Mouse (Mus musculus): Measurements from ENCODE around the gene Panx3. TPM values are rescaled to one million over a fixed set of nuclear protein-coding genes. Genes with fewer than 3 reads are reported as not detected.

The Panx3 gene
- under 1 TPM; 0.22 to 0.43 TPM for polyA plus RNA-seq (2017; shearing (Covaris generic))

GRCm38 (mm10) chr9:37669115-37669514 is at the start of gene Panx3:
Gene Panx3 (minus strand): TSS chr9:37669235.

GRCm38 (mm10) chr9:37716150-37716549 is 47.1 kb upstream of the Panx3 start, which contains the start of gene Olfr160:
Gene Olfr160 (minus strand): TSS chr9:37716250.

GRCm38 (mm10) chr9:37656931-37657481 is 12.0 kb downstream of the Panx3 start, which contains the start of gene Tbrg1:
Gene Tbrg1 (minus strand): TSS chr9:37657312.

GRCm38 (mm10) chr9:37613182-37613910 is 55.7 kb downstream of the Panx3 start, which contains the start of gene Spa17:
Gene Spa17 (minus strand): TSS chr9:37613722.

Other genes starting within 250 kb of the Panx3 start
- 1 to 10 TPM in 1 of 2 experiments, under 1 TPM in 1; 0.17 to 1.3 TPM for gene Robo3, start 236.0 kb downstream of the Panx3 start, polyA plus RNA-seq (2017; shearing (Covaris generic))
- 10 to 100 TPM; 23.8 to 28.9 TPM for gene Msantd2, start 179.9 kb downstream of the Panx3 start, polyA plus RNA-seq (2017; shearing (Covaris generic))
- gene Esam, start 141.2 kb downstream of the Panx3 start, polyA plus RNA-seq (2017; shearing (Covaris generic)) = under 1 TPM; 0.37 to 0.92 TPM
- 1 to 10 TPM in 1 of 2 experiments, under 1 TPM in 1; 0.28 to 5.9 TPM for gene Vsig2, start 130.0 kb downstream of the Panx3 start, polyA plus RNA-seq (2017; shearing (Covaris generic))
- gene Nrgn, start 116.3 kb downstream of the Panx3 start, polyA plus RNA-seq (2017; shearing (Covaris generic)) = 10 to 100 TPM in 1 of 2 experiments, 1 to 10 TPM in 1; 1.6 to 14.9 TPM
- 10 to 100 TPM; 14.9 to 16.8 TPM for gene Siae, start 113.5 kb downstream of the Panx3 start, polyA plus RNA-seq (2017; shearing (Covaris generic))
- 1 to 10 TPM in 1 of 2 experiments, under 1 TPM in 1; 0.86 to 1.3 TPM for gene Spa17, start 55.5 kb downstream of the Panx3 start, polyA plus RNA-seq (2017; shearing (Covaris generic))
- gene Tbrg1, start 11.9 kb downstream of the Panx3 start, polyA plus RNA-seq (2017; shearing (Covaris generic)) = 100 to 1,000 TPM; 162 to 186 TPM
- gene Olfr160, start 47.0 kb upstream of the Panx3 start, polyA plus RNA-seq (2017; shearing (Covaris generic)) = 1 to 10 TPM in 1 of 2 experiments, under 1 TPM in 1; 0.07 to 2.7 TPM
- gene Olfr874, start 75.9 kb upstream of the Panx3 start, polyA plus RNA-seq (2017; shearing (Covaris generic)) = not detected
- not detected for gene Olfr875, start 102.6 kb upstream of the Panx3 start, polyA plus RNA-seq (2017; shearing (Covaris generic))
- 1 to 10 TPM in 1 of 2 experiments, under 1 TPM in 1; 0.17 to 1.7 TPM for gene Olfr876, start 133.8 kb upstream of the Panx3 start, polyA plus RNA-seq (2017; shearing (Covaris generic))
- under 1 TPM; 0.13 to 0.89 TPM for gene Olfr877, start 185.0 kb upstream of the Panx3 start, polyA plus RNA-seq (2017; shearing (Covaris generic))
- gene Olfr145, start 227.5 kb upstream of the Panx3 start, polyA plus RNA-seq (2017; shearing (Covaris generic)) = under 1 TPM in 1 of 2 experiments, not detected in 1; 0.76 TPM
- 1 to 10 TPM in 1 of 2 experiments, under 1 TPM in 1; 0.12 to 1.7 TPM for gene Olfr878, start 248.6 kb upstream of the Panx3 start, polyA plus RNA-seq (2017; shearing (Covaris generic))